8 mouse cellular contexts compared by ENCODE assay signal in the genomic region with DNA sequence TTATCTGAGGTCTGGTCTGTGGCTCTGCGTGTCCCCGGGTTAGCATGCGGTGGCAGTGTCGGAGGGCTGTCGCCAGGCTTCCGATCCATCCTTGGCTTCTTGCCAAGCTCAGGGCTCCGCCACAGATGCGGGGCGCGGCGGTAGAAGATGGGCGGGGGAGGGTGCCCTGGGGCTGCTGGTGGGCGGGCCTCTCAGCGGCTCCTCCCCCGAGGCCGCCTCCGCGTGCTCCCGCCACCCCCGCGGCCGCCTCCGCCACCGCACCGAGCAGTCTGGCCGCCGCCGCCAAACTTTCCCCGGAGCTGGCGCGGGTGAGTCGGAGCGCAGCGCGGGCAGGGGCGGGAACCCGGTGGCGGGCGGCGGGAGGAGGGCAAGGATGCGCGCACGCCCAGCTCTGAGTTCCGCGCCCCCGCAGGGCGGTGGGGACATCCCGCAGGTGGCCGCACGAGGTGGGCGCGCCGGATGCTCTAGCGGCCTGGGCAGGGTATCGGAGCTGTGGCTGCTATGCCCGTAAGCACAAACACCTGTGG. TPM values are rescaled to one million over a fixed set of nuclear protein-coding genes. Genes with fewer than 3 reads are reported as not detected.
DNase-seq lines count a peak whose midpoint lies in the region; ATAC-seq lines count a peak whose summit lies in the region.

A gene (plus strand): TSS at position 246 of the 527 bp plus-strand sequence.

- peaks cover 10% of the 10 kb centered on the region; the same call in 1 of the 2 replicates for H3K27me3 ChIP-seq in intestine, embryonic 16.5 days (replicated peaks; ENCODE audit: control insufficient read depth, insufficient read depth, low read length)
- peaks cover 63% of the 10 kb centered on the region for H3K27me3 ChIP-seq in liver, embryonic 15.5 days
- peaks cover 69% of the 10 kb centered on the region for H3K27me3 ChIP-seq in neural tube, embryonic 13.5 days

- peak within 1 kb of the TSS; percentile 64 for H3K27ac ChIP-seq in intestine, embryonic 16.5 days (ENCODE audit: low read length)
- H3K27ac ChIP-seq in liver, embryonic 15.5 days (replicated peaks), result no peak within 1 kb of the TSS
- H3K27ac ChIP-seq in neural tube, embryonic 13.5 days (replicated peaks), result no peak within 1 kb of the TSS

- peak within 1 kb of the TSS; percentile 59 for H3K4me3 ChIP-seq in intestine, embryonic 16.5 days (ENCODE audit: low read length)
- peak within 1 kb of the TSS; percentile 35 for H3K4me3 ChIP-seq in liver, embryonic 15.5 days (replicated peaks)
- H3K4me3 ChIP-seq in neural tube, embryonic 13.5 days, result peak within 1 kb of the TSS; percentile 50

- H3K4me2 ChIP-seq in intestine, embryonic 16.5 days (ENCODE audit: low read depth, low read length), result peak within 1 kb of the TSS; percentile 92
- H3K4me2 ChIP-seq in liver, embryonic 15.5 days, result peak within 1 kb of the TSS; percentile 52
- peak within 1 kb of the TSS; percentile 94 for H3K4me2 ChIP-seq in neural tube, embryonic 13.5 days

- peak; percentile 30 to 40 for DNase-seq in layer of hippocampus, postnatal 36 days
- DNase-seq in layer of hippocampus, postnatal 25 days (ENCODE audit: extremely low spot score in 1 of 2, low spot score in 1 of 2), result no peak
- peak; percentile 74 for DNase-seq in cerebellum, postnatal 14 days
- DNase-seq in gastrocnemius, postnatal 14 days, result peak; percentile 51
- no peak for DNase-seq in frontal cortex, postnatal 25 days (ENCODE audit: low spot score in 2 of 2)

- intact Hi-C loops in gastrocnemius, postnatal 14 days (cut with DNase I; ENCODE audit: low total_unique reads), result no loop called here

- WGBS in intestine, embryonic 16.5 days, result under 1% methylated on average over 49 of the region's 56 CpGs
- WGBS in liver, embryonic 15.5 days (ENCODE audit: insufficient replicate concordance), result 2% methylated on average over 56 of the region's 56 CpGs
- 0% methylated on average over 51 of the region's 56 CpGs for WGBS in neural tube, embryonic 13.5 days

- H3K4me1 ChIP-seq in intestine, embryonic 16.5 days (ENCODE audit: control insufficient read depth, insufficient read depth, low read length), result peaks cover 2% of the 10 kb centered on the region; the same call in 1 of the 2 replicates
- peaks cover 7% of the 10 kb centered on the region for H3K4me1 ChIP-seq in liver, embryonic 15.5 days (replicated peaks)
- H3K4me1 ChIP-seq in neural tube, embryonic 13.5 days (replicated peaks), result peaks cover 28% of the 10 kb centered on the region

- peak within 1 kb of the TSS; percentile 68 for H3K9ac ChIP-seq in intestine, embryonic 16.5 days (ENCODE audit: low read depth, low read length)
- H3K9ac ChIP-seq in liver, embryonic 15.5 days, result no peak within 1 kb of the TSS
- H3K9ac ChIP-seq in neural tube, embryonic 13.5 days, result peak within 1 kb of the TSS; percentile 61

- ATAC-seq in intestine, embryonic 16.5 days, result peak; percentile 65
- ATAC-seq in liver, embryonic 15.5 days (ENCODE audit: insufficient read depth), result no peak
- peak; percentile 81 for ATAC-seq in neural tube, embryonic 13.5 days (ENCODE audit: low read depth)

- no peaks in the 10 kb centered on the region for H3K9me3 ChIP-seq in intestine, embryonic 16.5 days (ENCODE audit: control insufficient read depth, low read length)
- H3K9me3 ChIP-seq in liver, embryonic 15.5 days (replicated peaks), result no peaks in the 10 kb centered on the region
- H3K9me3 ChIP-seq in neural tube, embryonic 13.5 days, result no peaks in the 10 kb centered on the region

- no peaks in the 10 kb centered on the region for H3K36me3 ChIP-seq in intestine, embryonic 16.5 days (ENCODE audit: control insufficient read depth, insufficient read depth, low read length)
- H3K36me3 ChIP-seq in liver, embryonic 15.5 days (replicated peaks), result no peaks in the 10 kb centered on the region
- no peaks in the 10 kb centered on the region for H3K36me3 ChIP-seq in neural tube, embryonic 13.5 days

RNA-seq across cellular contexts. Expression of the gene that starts here (rescaled TPM):
- 1 to 10 TPM; 3.3 to 5.1 TPM for total RNA-seq in layer of hippocampus, postnatal 36 days (2021)
- 1 to 10 TPM; 4.5 to 5.1 TPM for total RNA-seq in layer of hippocampus, postnatal 25 days (2021)
- total RNA-seq in gastrocnemius, postnatal 14 days (2021), result under 1 TPM; 0.24 to 0.39 TPM
- 1.1 and 1.2 TPM in 2 replicates for polyA plus RNA-seq in intestine, embryonic 16.5 days (2015; fragmentation: Nextera tagmentation; extraction: Ambion mirVana)
- polyA plus RNA-seq in liver, embryonic 15.5 days (2015; fragmentation: Nextera tagmentation; extraction: Ambion mirVana), result 0.05 and 0.09 TPM in 2 replicates
- polyA plus RNA-seq in neural tube, embryonic 13.5 days (2015; fragmentation: Nextera tagmentation; extraction: Ambion mirVana), result 0.13 and 0.15 TPM in 2 replicates

Comparison
In these comparisons a context has a peak if more than half of its experiments do, and no peak if none do; other contexts are left out.
1. DNase-seq: peak in layer of hippocampus, postnatal 36 days (2 of 2) and cerebellum, postnatal 14 days (2 of 2); none in layer of hippocampus, postnatal 25 days (0 of 2) and frontal cortex, postnatal 25 days (0 of 2).
2. Peak in DNase-seq in gastrocnemius, postnatal 14 days; RNA of the gene not detected or under 1 TPM.
3. Peak in ATAC-seq, H3K4me3 ChIP-seq, H3K9ac ChIP-seq and H3K4me2 ChIP-seq in neural tube, embryonic 13.5 days; RNA of the gene not detected or under 1 TPM.
4. Peak in every context shown above with its lines, with median percentiles within 50 percentile points of each other: H3K4me2 ChIP-seq and H3K4me3 ChIP-seq.